In the genomic region with DNA sequence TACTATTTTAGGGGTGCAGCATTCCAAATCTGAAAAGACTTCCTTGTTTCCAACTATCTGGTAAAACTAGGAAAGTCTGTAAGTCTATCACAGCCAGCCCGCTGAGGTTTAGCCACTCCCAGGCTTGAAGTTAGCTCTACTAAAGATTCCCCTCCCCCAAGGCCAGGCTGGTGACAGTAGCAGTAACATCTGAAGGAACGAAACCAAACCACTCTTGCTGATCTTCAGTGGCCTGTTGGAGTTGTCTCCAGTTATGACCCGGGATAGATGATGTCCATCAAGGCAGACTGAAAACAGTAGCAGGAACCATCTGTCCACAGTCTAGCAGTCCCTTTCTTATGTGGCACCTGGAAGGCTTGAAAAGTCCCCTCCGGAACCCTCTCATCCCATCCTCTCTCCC, we compare ENCODE assay signal across 10 mouse cellular contexts. TPM values are rescaled to one million over a fixed set of nuclear protein-coding genes. Genes with fewer than 3 reads are reported as not detected.
DNase-seq lines count a peak whose midpoint lies in the region; ATAC-seq and TF ChIP-seq lines count a peak whose summit lies in the region.
"Had no signal": no experiment of that assay in that cellular context is flagged by ENCODE, and none has a peak within 500 bp of the region (broad histone marks: within the 10 kb centered on the region; RNA-seq: fewer than 3 reads in every experiment).

No protein-coding gene starts in this region.

- no peak for TF ChIP-seq EP300 in heart, postnatal 0 days (IDR thresholded peaks at IDR 0.05; ENCODE audit: low read depth)

- H3K4me3 ChIP-seq in heart, postnatal 0 days (ENCODE audit: low read depth, low read length), result peak overlapping the region; percentile 16; the same call in 1 of the 2 replicates

- peak overlapping the region; percentile 39 for H3K4me2 ChIP-seq in heart, postnatal 0 days (ENCODE audit: low read depth, low read length)

- H3K36me3 ChIP-seq in heart, postnatal 0 days (replicated peaks; ENCODE audit: control insufficient read depth, insufficient read depth, low read length), result no peaks in the 10 kb centered on the region

- peaks cover 32% of the 10 kb centered on the region for H3K27me3 ChIP-seq in heart, postnatal 0 days (ENCODE audit: control insufficient read depth, insufficient read depth, low read length)

- no peak overlapping the region for H3K27ac ChIP-seq in heart, postnatal 0 days (ENCODE audit: low read depth)

- intact Hi-C loops in heart, postnatal 25 days (cut with DNase I), result no loop called here

- DNase-seq in heart, postnatal 0 days (ENCODE audit: low spot score), result no peak
- DNase-seq in heart, postnatal 25 days (ENCODE audit: low spot score), result no peak
- peak; percentile 46 for DNase-seq in CD4-positive helper T cell, adult 2 months (ENCODE audit: low read depth, low spot score)
- DNase-seq in embryo, embryonic 10.5 days (ENCODE audit: low spot score), result peak; percentile 69
- DNase-seq in liver, result peak; percentile 77
- DNase-seq in ovary, postnatal 36 days (ENCODE audit: low spot score), result no peak
- no peak for DNase-seq in right cerebral cortex, postnatal 10 days (ENCODE audit: low spot score in 2 of 2)
- DNase-seq in gastrocnemius, adult 18-20 months (ENCODE audit: low spot score), result no peak
- DNase-seq: kidney, adult 18-20 months had no signal

- no peaks in the 10 kb centered on the region for H3K4me1 ChIP-seq in heart, postnatal 0 days (ENCODE audit: control insufficient read depth, insufficient read depth)

- TF ChIP-seq CTCF in heart, postnatal 0 days (IDR thresholded peaks at IDR 0.05; ENCODE audit: low read depth), result no peak

- 10% methylated on average over 4 of the region's 4 CpGs for WGBS in heart, postnatal 0 days

- H3K9me3 ChIP-seq in heart, postnatal 0 days (replicated peaks; ENCODE audit: control insufficient read depth, low read length), result no peaks in the 10 kb centered on the region

- H3K9ac ChIP-seq in heart, postnatal 0 days (replicated peaks; ENCODE audit: low read depth, low read length), result no peak overlapping the region

- ATAC-seq in heart, postnatal 0 days (ENCODE audit: insufficient read depth, low read depth), result no peak

RNA-seq across cellular contexts. Expression of gene BC107364, which starts 24.8 kb away (rescaled TPM):
- not detected in 2 replicates for total RNA-seq in heart, postnatal 0 days (2014; rRNA removed; ENCODE audit: low replicate concordance)
- 0.40 and 0.41 TPM in 2 replicates for polyA plus RNA-seq in heart, postnatal 0 days (2015; fragmentation: Nextera tagmentation; extraction: Ambion mirVana)
- not detected for total RNA-seq in heart, postnatal 25 days (2021)
- total RNA-seq in gastrocnemius, adult 18-20 months (2021), result not detected
- polyA plus RNA-seq: neural tube, embryonic 14.5 days had no signal

Comparison
In these comparisons a context has a peak if more than half of its experiments do, and no peak if none do; other contexts are left out.
1. DNase-seq: peak in CD4-positive helper T cell, adult 2 months (single experiment), embryo, embryonic 10.5 days (single experiment) and liver (single experiment); none in heart, postnatal 0 days (single experiment), heart, postnatal 25 days (single experiment), ovary, postnatal 36 days (single experiment), right cerebral cortex, postnatal 10 days (0 of 2) and gastrocnemius, adult 18-20 months (single experiment).